Mouse (Mus musculus) brain, embryonic 14.5 days (tissue): Measurements from ENCODE around the gene Psmc3ip.
A peak's percentile ranks its signal among the peaks of the same experiment; 100 is the strongest.

Experiments
- CTCF ChIP-seq: fragments of 200-500 bp; IDR thresholded peaks from 2 replicates; pipeline ENCODE4 v1.5.1; 2012; ENCODE audit warnings: inconsistent platforms, mild to moderate bottlenecking, moderate library complexity, borderline replicate concordance; ENCODE audit not compliant: insufficient read depth, insufficient read length; ENCODE audit errors: extremely low read depth
- POLR2A ChIP-seq: fragments of 200-500 bp; IDR thresholded peaks from 2 replicates; pipeline ENCODE4 v1.6.1; 2012; ENCODE audit warnings: mild to moderate bottlenecking, inconsistent platforms, borderline replicate concordance; ENCODE audit not compliant: poor library complexity, insufficient read depth, insufficient read length, severe bottlenecking; ENCODE audit errors: extremely low read depth

- TF ChIP-seq CTCF = peak; percentile 40; the same call in 1 of the 2 replicates
- TF ChIP-seq POLR2A = peak; percentile 51; the same call in 1 of the 2 replicates
These were observed 12.8 kb downstream of the Psmc3ip start, which contains the start of gene Coasy for GRCm38 (mm10) chr11:101082208-101083082.
